Mouse (Mus musculus): Measurements from ENCODE around the gene Zfp980.
"Not testable (repeated sequence)": the region's sequence is repeated elsewhere in the genome, so short reads cannot be mapped to it uniquely, and the experiment has no call there.

The Zfp980 gene

DNA sequence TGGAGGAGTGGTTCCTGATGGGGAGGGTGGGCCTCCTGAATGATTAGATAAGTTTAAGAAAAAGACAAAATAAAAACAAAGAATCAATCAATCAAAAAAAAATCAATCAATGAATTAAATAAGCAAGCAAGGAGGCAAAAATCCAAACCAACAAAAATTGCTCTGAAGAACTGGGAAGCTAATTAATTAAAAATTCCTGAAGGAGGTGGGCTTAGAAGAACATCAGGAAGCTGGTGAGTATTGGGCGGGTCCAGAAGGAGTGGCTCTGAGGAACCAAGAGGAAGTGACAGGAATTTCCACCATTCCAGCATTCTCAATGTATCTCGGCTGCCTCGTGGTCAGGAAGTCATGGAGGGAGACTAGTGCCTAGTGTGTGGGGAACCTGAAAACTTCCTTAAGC, at the start of gene Zfp980:
Zfp980 (plus strand) TSS at position 301 of the 400 bp plus-strand sequence.
- DNase-seq (ENCODE audit: low read depth, low spot score) = not testable (repeated sequence)

DNA sequence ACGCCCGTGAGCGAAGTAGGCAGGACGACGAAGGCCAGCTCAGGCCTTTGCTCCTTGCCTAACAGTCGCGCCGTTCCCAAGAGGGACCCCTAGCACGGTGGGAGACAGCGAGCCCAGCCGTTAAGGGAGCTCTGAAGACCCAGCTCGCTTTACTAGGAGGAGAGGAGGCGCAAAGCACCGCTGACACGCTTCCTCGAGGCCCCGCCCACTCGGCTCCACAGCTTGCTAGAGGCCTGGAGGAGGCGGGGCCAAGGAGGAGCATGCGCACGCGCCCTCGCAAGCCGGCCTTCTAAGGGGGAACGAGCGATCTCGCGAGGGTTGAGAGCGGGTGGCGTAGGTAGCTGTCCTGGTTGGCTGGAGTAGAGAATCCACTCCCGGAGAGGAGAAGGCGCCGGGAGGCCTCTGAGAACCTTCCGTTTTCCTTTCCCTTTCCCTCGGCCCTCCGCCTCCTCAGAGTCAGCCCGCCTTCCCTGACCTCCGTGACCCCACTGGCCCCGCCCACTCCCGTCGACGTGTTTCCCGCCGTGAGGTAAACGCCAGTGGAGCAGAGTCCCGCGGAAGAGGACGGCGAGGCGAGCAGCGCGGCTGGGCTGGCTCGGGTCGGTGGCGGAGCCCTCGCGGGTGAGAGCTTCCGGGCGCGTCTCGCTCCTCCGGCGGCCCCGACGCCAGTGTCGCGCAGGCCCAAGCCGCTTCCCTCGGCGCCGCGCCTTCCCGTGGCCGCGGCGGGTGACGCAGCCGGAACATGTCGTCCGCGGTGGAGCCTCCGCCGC, 29.9 kb upstream of the Zfp980 start:
- DNase-seq (ENCODE audit: low read depth, low spot score) = not testable (repeated sequence)

DNA sequence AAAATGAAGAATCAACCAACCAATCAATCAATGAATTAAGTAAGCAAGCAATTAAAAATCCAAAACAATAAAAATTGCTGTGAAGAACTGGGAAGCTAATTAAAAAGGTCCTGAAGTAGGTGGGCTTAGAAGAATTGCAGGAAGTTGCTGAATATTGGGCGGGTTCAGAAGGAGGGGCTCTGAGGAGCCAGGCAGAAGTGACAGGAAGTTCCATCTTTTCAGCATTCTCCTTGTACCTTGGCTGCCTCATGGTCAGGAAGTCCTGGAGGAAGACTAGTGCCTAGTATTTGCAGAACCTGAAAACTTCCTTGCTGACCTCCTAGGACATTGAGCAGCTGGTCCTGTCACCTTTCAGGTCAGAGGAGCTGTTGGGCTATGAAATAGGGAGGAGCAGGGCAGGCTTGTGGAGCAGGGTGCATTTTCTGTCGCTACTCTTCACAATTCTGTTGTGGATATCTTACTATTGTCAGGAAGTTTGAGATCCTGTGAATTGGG, 3.8 kb downstream of the Zfp980 start:
- not testable (repeated sequence) for DNase-seq (ENCODE audit: low read depth, low spot score)

DNA sequence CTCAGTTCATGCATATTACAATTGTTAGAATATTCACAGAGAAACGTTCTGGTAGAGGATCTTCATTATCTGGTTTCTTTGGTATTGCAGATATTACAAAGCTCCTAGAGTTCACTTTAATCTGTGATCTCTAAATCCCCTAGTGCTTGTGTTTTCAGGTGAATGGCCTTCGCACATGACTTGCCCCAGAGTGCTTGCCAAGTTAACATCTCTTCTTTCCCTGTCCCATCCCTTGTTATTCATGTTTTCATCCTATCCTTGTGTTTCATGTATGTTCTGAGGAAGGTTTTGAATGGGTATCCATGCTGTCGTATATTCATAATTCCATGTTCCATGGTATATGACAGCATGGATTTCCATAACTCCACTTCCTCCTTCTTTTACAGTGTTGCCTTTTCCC, 9.7 kb downstream of the Zfp980 start:
- DNase-seq (ENCODE audit: low read depth, low spot score) = not testable (repeated sequence)

DNA sequence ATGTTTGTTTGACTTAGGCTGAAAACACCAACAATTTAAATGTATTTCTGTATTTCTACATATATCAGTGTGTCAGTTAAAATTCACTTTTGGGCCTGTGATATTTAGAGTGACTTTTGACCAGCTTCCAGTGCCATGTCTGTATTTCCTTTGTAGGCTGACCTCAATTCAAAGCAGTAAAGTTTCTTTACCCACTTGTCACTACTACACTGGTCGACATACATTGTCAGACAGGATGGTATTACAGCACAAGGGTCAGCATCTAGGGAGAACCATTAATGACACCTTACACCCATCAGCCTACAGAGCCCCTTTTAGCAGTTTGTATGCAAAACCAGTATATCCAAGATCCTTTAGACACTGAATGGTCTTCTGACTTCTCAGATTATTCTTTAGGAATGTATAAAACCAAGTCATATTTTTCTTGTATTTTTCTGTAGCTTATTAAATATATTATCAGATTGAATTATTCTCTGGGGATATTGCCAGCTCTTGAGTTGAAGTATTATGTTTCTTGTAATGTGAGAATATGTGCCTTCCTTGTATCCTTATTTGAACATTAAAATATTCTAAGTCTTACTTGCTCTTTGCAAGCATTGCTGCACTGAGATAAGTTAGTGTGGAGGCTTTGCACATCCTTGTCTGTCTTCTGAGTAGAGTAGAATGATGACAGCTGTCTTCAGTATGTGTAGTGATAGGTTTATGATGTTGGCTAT, 10.3 kb downstream of the Zfp980 start:
- DNase-seq (ENCODE audit: low read depth, low spot score) = not testable (repeated sequence)

DNA sequence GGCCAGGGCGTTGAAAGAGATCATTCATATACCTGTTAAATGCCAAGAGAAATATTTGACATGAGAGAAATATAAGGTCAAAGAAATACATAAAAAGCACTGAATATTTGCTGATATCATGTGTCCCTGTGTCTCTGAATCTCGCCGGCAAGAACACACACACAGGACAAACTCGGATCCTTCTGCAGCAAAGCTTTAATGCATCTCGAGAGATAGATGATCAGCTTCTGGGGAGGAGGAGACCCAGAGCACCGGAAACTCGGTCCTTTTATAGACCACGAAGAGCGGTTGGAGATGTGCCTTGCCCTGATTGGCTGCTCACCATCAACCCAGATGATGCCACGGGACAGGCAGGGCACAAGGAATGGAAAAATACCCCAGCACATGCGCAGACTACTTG, 11.5 kb downstream of the Zfp980 start:
- DNase-seq (ENCODE audit: low read depth, low spot score) = not testable (repeated sequence)

DNA sequence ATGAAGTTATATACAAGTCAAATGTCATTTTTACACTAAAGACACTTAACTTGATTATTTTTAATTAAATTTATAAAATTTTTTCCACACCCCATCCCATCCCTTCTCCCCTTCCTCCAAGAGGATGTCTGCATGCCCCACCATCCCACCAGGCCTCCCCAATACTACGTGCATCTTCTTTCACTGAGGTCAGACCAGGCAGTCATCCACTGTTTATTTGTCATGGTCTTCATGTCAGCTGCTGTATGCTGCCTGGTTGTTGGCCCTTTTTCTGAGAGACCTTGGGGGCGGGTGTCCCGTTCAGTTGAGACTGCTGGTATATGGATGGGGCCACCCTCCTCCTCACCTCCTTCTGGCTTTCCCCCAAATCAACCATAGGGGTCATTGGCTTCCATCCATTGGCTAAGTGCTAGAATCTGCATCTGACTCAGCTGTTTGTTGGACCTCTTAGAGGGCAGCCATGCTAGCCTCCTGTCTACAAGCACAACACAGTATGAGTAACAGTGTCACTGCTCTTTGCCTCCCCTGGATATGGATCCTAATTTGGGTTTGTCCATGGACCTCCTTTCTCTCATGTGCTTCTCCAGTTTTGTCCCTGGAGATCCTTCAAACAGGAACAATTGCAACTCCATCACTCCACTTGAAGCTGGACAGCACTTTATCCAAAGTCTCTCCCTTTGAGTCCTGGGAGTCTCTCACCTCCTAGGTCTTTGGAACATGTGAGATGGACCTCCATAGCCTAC, 12.7 kb downstream of the Zfp980 start:
- not testable (repeated sequence) for DNase-seq (ENCODE audit: low read depth, low spot score)

DNA sequence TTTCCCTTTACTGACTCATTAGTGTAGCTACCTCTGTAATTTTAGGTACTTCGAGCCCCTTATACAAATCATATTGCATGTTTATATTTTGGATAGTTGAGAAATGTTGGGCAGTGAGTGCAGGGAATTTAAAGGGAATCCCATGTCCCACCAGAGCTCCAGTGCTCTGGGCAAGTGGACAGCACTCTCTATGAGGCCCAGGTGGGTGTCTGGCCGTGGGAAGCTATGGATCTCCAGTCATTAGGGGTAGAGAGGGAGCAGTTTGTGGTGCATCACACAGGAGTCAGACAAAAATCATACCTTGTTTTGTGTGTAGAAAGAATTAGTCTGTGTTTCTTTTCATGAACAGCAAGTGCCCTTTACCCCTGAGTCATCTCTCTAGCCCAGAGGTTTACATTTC, 15.6 kb downstream of the Zfp980 start:
- DNase-seq (ENCODE audit: low read depth, low spot score) = not testable (repeated sequence)

DNA sequence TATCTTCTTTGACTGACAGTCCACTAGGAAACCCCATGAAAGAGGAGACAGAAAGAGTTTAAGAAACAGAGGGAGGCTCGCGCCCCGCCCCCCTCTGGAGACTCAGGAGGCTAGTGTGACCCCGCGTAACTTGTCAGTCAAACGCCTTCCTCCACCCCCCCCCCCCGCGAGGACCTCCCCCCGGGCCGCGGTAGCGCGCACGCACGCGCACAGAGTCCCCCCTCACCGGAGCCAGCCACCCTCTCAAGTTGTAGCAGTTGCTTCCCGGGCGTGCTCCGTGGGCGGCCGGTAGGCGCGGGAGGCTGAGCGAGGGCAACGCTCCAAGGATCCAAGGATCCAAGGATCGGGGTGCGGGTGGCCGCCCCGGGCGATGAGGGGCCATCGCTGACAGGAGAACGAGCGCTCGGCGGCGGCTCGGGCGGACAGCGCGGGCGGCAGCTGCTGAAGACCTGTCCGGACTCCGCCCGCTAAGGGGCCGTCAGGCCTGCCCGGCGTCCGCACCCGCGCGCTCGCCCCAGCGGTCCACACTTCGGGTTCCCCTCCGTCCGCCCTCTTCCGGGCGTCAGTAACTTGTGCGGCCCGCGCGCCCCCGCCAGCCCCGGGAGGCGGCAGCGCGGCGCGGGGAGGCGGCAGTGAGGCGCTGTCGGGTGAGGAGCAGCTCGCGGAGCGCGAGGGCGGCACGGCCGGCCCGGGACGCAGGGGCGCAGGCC, 74.6 kb downstream of the Zfp980 start:
- not testable (repeated sequence) for DNase-seq (ENCODE audit: low read depth, low spot score)

DNA sequence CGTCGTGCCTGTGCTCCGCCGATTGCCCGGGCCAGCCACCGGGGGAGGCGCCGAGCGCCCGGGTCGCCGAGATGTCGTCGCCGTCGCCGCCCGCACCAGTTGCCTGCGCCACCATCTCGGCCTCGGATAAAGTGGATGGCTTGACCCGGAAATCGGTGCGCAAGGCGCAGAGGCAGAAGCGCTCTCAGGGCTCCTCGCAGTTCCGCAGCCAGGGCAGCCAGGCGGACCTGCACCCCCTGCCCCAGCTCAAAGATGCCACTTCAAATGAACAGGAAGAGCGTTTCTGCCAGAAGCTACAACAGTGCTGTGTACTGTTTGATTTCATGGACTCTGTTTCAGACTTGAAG, 75.1 kb downstream of the Zfp980 start:
- not testable (repeated sequence) for DNase-seq (ENCODE audit: low read depth, low spot score)

All from retina, postnatal 7 days (tissue).